Mouse (Mus musculus) CH12.LX (cell line): ENCODE results near the gene Ndufb4. TPM values are rescaled to one million over a fixed set of nuclear protein-coding genes. Genes with fewer than 3 reads are reported as not detected.

Source experiments
- DNase-seq: peaks from one replicate; pipeline ENCODE4 v3.0.0-alpha.2; 2013; ENCODE audit errors: extremely low read depth
- H3K27ac ChIP-seq: 2 replicates; pipeline ENCODE4 v1.5.1; 2012; ENCODE audit warnings: low read depth, mild to moderate bottlenecking, control low read depth, moderate library complexity; ENCODE audit not compliant: insufficient read depth
- H3K27me3 ChIP-seq: replicated peaks from 2 replicates; pipeline ENCODE3; 2012; ENCODE audit warnings: inconsistent platforms
- H3K36me3 ChIP-seq, 2 experiments: replicated peaks in 1 of 2; 2 replicates each; pipeline versions ENCODE3 to v1.6.1; 2012; ENCODE audit warnings: inconsistent platforms in 1 of 2, low read length in 1 of 2, mild to moderate bottlenecking in 1 of 2, mixed read lengths in 1 of 2, moderate library complexity in 1 of 2; ENCODE audit not compliant: control insufficient read depth in 1 of 2, insufficient read depth in 1 of 2
- H3K4me1 ChIP-seq, 2 experiments: 2 replicates each; pipeline ENCODE4 v1.6.1; 2012; ENCODE audit warnings: inconsistent platforms in 1 of 2, moderate library complexity in 1 of 2; ENCODE audit not compliant: insufficient read depth in 2 of 2, control insufficient read depth in 1 of 2
- H3K4me2 ChIP-seq: 2 replicates; pipeline ENCODE4 v1.6.1; 2012; ENCODE audit warnings: low read depth, mild to moderate bottlenecking, control low read depth; ENCODE audit not compliant: poor library complexity, insufficient read depth, severe bottlenecking
- H3K4me3 ChIP-seq, 3 experiments: fragments of 150-350 bp in 1 of 3; sonication (generic) in 1 of 3; replicated peaks in 1 of 3; 2 replicates each; pipeline versions ENCODE3 to v1.5.1; 2011 to 2012; ENCODE audit warnings: low read depth in 2 of 3, low read length in 2 of 3, mild to moderate bottlenecking in 2 of 3, moderate library complexity in 2 of 3, control low read depth in 1 of 3, improper control_type of control experiment in 1 of 3, inconsistent platforms in 1 of 3, mixed read lengths in 1 of 3; ENCODE audit not compliant: poor library complexity in 1 of 3
- H3K79me2 ChIP-seq: replicated peaks from 2 replicates; pipeline ENCODE4 v1.6.1; 2012; ENCODE audit warnings: mild to moderate bottlenecking, moderate library complexity; ENCODE audit not compliant: control insufficient read depth, poor library complexity, insufficient read depth, severe bottlenecking; ENCODE audit errors: extremely low read depth
- H3K9ac ChIP-seq: 2 replicates; pipeline ENCODE4 v1.6.1; 2012; ENCODE audit warnings: low read depth, mild to moderate bottlenecking, control low read depth, moderate library complexity; ENCODE audit not compliant: insufficient read depth
- H3K9me3 ChIP-seq: replicated peaks from 2 replicates; pipeline ENCODE3; 2012; ENCODE audit warnings: low read length, inconsistent platforms, mixed read lengths
- BHLHE40 ChIP-seq: IDR thresholded peaks from 2 replicates; pipeline ENCODE4 v1.6.1; 2011; ENCODE audit warnings: mild to moderate bottlenecking, low read depth, low read length, improper control_type of control experiment
- CHD1 ChIP-seq: IDR thresholded peaks from 2 replicates; pipeline ENCODE4 v1.6.1; 2012; ENCODE audit warnings: low read depth, low read length, improper control_type of control experiment, inconsistent platforms
- CHD2 ChIP-seq: IDR thresholded peaks from 2 replicates; pipeline ENCODE4 v1.6.1; 2011; ENCODE audit warnings: low read length, improper control_type of control experiment
- CTCF ChIP-seq, 2 experiments: IDR thresholded peaks in 1 of 2; conservative IDR thresholded peaks in 1 of 2; 2 replicates each; pipeline ENCODE4 v1.5.1; 2011 to 2012; ENCODE audit warnings: low read depth in 2 of 2, low read length in 2 of 2, improper control_type of control experiment in 1 of 2, inconsistent platforms in 1 of 2, mild to moderate bottlenecking in 1 of 2, moderate library complexity in 1 of 2
- E2F4 ChIP-seq: IDR thresholded peaks from 2 replicates; pipeline ENCODE4 v1.6.1; 2011; ENCODE audit warnings: low read depth, low read length, improper control_type of control experiment; ENCODE audit not compliant: insufficient replicate concordance
- ELF1 ChIP-seq: IDR thresholded peaks from 2 replicates; pipeline ENCODE4 v1.6.1; 2014; ENCODE audit warnings: low read depth, mild to moderate bottlenecking, inconsistent platforms, low read length, improper control_type of control experiment
- ETS1 ChIP-seq: conservative IDR thresholded peaks from 2 replicates; pipeline ENCODE4 v1.6.1; 2012; ENCODE audit warnings: low read depth, mild to moderate bottlenecking, inconsistent platforms, low read length, improper control_type of control experiment, moderate library complexity
- HCFC1 ChIP-seq: IDR thresholded peaks from 2 replicates; pipeline ENCODE4 v1.6.1; 2012; ENCODE audit warnings: low read depth, mild to moderate bottlenecking, inconsistent platforms, low read length, improper control_type of control experiment
- IRF4 ChIP-seq: IDR thresholded peaks from 2 replicates; pipeline ENCODE4 v1.6.1; 2014; ENCODE audit warnings: low read depth, mild to moderate bottlenecking, inconsistent platforms, low read length, improper control_type of control experiment
- JUN ChIP-seq: IDR thresholded peaks from 2 replicates; pipeline ENCODE4 v1.6.1; 2011; ENCODE audit warnings: low read depth, mild to moderate bottlenecking, low read length, improper control_type of control experiment, moderate library complexity; ENCODE audit not compliant: insufficient read depth
- JUND ChIP-seq: conservative IDR thresholded peaks from 2 replicates; pipeline ENCODE4 v1.6.1; 2011; ENCODE audit warnings: low read depth, low read length, improper control_type of control experiment
- KAT2A ChIP-seq: IDR thresholded peaks from 2 replicates; pipeline ENCODE4 v1.6.1; 2012; ENCODE audit warnings: low read length, improper control_type of control experiment, inconsistent platforms; ENCODE audit not compliant: insufficient replicate concordance
- MAX ChIP-seq: IDR thresholded peaks from 2 replicates; pipeline ENCODE4 v1.6.1; 2011; ENCODE audit warnings: low read length, improper control_type of control experiment
- MAZ ChIP-seq: IDR thresholded peaks from 2 replicates; pipeline ENCODE4 v1.6.1; 2012; ENCODE audit warnings: low read depth, mild to moderate bottlenecking, inconsistent platforms, low read length, improper control_type of control experiment, moderate library complexity
- MEF2A ChIP-seq: IDR thresholded peaks from 2 replicates; pipeline ENCODE4 v1.6.1; 2014; ENCODE audit warnings: low read depth, mild to moderate bottlenecking, inconsistent platforms, low read length, improper control_type of control experiment, borderline replicate concordance
- NELFE ChIP-seq: IDR thresholded peaks from 2 replicates; pipeline ENCODE4 v1.6.1; 2011; ENCODE audit warnings: low read depth, low read length, improper control_type of control experiment
- NRF1 ChIP-seq: IDR thresholded peaks from 2 replicates; pipeline ENCODE4 v1.6.1; 2014; ENCODE audit warnings: low read depth, mild to moderate bottlenecking, inconsistent platforms, low read length, improper control_type of control experiment, moderate library complexity
- POLR2AphosphoS2 ChIP-seq: IDR thresholded peaks from 2 replicates; pipeline ENCODE4 v1.6.1; 2011; ENCODE audit warnings: low read depth, low read length, improper control_type of control experiment
- RAD21 ChIP-seq: IDR thresholded peaks from 2 replicates; pipeline ENCODE4 v1.6.1; 2011; ENCODE audit warnings: low read depth, mild to moderate bottlenecking, low read length, improper control_type of control experiment, moderate library complexity
- RCOR1 ChIP-seq: conservative IDR thresholded peaks from 2 replicates; pipeline ENCODE4 v1.6.1; 2012; ENCODE audit warnings: low read depth, mild to moderate bottlenecking, inconsistent platforms, low read length, improper control_type of control experiment
- TBP ChIP-seq: conservative IDR thresholded peaks from 2 replicates; pipeline ENCODE4 v1.6.1; 2011; ENCODE audit warnings: low read depth, low read length, improper control_type of control experiment
- TCF12 ChIP-seq: IDR thresholded peaks from 2 replicates; pipeline ENCODE4 v1.6.1; 2014; ENCODE audit warnings: low read depth, mild to moderate bottlenecking, inconsistent platforms, low read length, improper control_type of control experiment
- ZMIZ1 ChIP-seq: IDR thresholded peaks from 2 replicates; pipeline ENCODE4 v1.6.1; 2012; ENCODE audit warnings: low read depth, mild to moderate bottlenecking, inconsistent platforms, low read length, improper control_type of control experiment
- dilution Hi-C: fragments of 300-500 bp; cut with MboI; formaldehyde crosslinking; loops from 2 replicates; pipeline ENCODE4 v1.14.3; 2020; ENCODE audit warnings: low sequenced_read_pairs; ENCODE audit not compliant: extremely low pct_unique_long_range_greater_than_20kb, extremely low pct_ligation_motif_present
- in situ Hi-C: fragments of 300-500 bp; cut with MboI; formaldehyde crosslinking; loops from 3 replicates; pipeline ENCODE4 v1.14.3; 2019; ENCODE audit warnings: low sequenced_read_pairs, low pct_ligation_motif_present, low pct_unique_long_range_greater_than_20kb, mixed read lengths
- polyA plus RNA-seq: library from polyadenylated mRNA; unstranded; fragments of >175 nt; gene quantifications from 2 replicates; pipeline ENCODE4 v1.2.1, GENCODE M21; 2012; ENCODE audit warnings: low read depth; ENCODE audit not compliant: insufficient read length
- total RNA-seq, 2 experiments: library from RNA; depleted of rRNA; stranded (reverse); fragments of 300-350 nt in 1 of 2; fragments of >200 nt in 1 of 2; gene quantifications; 2 replicates each; pipeline ENCODE4 v1.2.3; 2012 to 2014

The Ndufb4 gene
- total and polyA plus RNA-seq, 3 experiments = 51.8 to 97.4 (median 70.7) TPM

DNA sequence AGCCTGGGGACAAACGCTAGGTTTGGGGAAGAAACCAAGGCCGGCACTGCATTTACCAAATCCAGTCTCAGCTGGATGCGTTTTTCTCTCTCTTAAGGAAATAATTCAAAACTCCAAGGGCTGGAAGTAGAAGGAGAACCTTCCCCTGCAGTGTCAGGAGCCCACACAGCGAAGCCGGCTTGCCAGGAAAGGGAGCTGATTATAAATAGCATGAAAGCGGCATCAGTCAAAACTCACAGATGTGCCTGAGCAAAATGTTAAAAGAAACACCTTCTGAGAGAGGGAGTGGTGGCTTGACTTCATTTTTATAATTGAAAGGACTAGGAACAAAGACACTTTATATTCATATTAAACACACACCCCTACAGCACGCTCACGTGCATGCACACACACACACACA is 43.9 kb downstream of the Ndufb4 start:
- in situ Hi-C loops (no loop called here), dilution Hi-C loops (no loop called here)
- no peak overlapping the region for H3K9ac ChIP-seq
- no peaks in the 10 kb centered on the region for H3K36me3 ChIP-seq
- H3K4me3 ChIP-seq = no peak overlapping the region
- H3K79me2 ChIP-seq = no peaks in the 10 kb centered on the region
- no peaks in the 10 kb centered on the region for H3K27me3 ChIP-seq
- no peaks in the 10 kb centered on the region for H3K9me3 ChIP-seq
- no peak overlapping the region for H3K27ac ChIP-seq
- H3K4me1 ChIP-seq = peaks cover 6 to 10% of the 10 kb centered on the region in 2 experiments
- H3K4me2 ChIP-seq = no peak overlapping the region
- TF ChIP-seq TBP (no peak), ETS1 (no peak), CHD1 (no peak), MAZ (no peak), BHLHE40 (no peak)
- no peak for DNase-seq

DNA sequence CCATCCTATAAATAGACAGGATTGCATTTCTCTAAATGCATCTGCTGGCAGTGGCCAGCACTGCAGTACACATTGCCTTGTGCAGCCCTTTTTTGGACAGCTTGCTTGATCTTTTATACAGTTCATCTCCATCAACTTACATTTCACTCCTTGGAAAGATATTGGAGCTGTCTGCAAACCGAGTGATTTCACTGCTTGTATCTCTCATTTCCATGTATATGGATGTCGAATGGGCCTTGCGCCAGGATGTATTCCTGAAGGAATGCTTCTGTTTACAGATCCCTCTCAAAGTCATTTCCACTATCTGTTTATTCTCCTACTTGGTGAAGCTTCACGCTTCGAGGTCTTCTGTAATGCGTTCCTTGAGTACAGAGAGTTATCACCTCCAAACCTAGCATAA is 50.0 kb downstream of the Ndufb4 start:
- DNase-seq = no peak
- no peak overlapping the region for H3K27ac ChIP-seq
- H3K4me2 ChIP-seq = no peak overlapping the region
- no peaks in the 10 kb centered on the region for H3K9me3 ChIP-seq
- no peak overlapping the region for H3K4me3 ChIP-seq
- dilution Hi-C loops (no loop called here), in situ Hi-C loops (no loop called here)
- no peaks in the 10 kb centered on the region for H3K4me1 ChIP-seq
- no peaks in the 10 kb centered on the region for H3K79me2 ChIP-seq
- no peaks in the 10 kb centered on the region for H3K27me3 ChIP-seq
- TF ChIP-seq RCOR1 (no peak), MAZ (no peak), ELF1 (no peak), BHLHE40 (no peak), NRF1 (no peak), MAX (no peak), HCFC1 (no peak), E2F4 (no peak), RAD21 (no peak), MEF2A (no peak), TCF12 (no peak), POLR2AphosphoS2 (no peak), IRF4 (no peak), NELFE (no peak), CHD2 (no peak), ZMIZ1 (no peak), KAT2A (no peak), JUN (no peak), JUND (no peak), CTCF (conservative IDR thresholded peaks at IDR 0.05 in 1 of 2, IDR thresholded peaks at IDR 0.05 in 1 of 2; ENCODE audit: low read depth in 2 of 2, low read length in 2 of 2) (no peak)
- H3K36me3 ChIP-seq = no peaks in the 10 kb centered on the region
- H3K9ac ChIP-seq = no peak overlapping the region
